Mouse (Mus musculus): ENCODE results near the gene Olfr435. TPM values are rescaled to one million over a fixed set of nuclear protein-coding genes. Genes with fewer than 3 reads are reported as not detected.
"Not testable (repeated sequence)": the region's sequence is repeated elsewhere in the genome, so short reads cannot be mapped to it uniquely, and the experiment has no call there.

Olfr435 gene
- polyA plus RNA-seq, 1 experiment from 2014 or later = not detected

DNA sequence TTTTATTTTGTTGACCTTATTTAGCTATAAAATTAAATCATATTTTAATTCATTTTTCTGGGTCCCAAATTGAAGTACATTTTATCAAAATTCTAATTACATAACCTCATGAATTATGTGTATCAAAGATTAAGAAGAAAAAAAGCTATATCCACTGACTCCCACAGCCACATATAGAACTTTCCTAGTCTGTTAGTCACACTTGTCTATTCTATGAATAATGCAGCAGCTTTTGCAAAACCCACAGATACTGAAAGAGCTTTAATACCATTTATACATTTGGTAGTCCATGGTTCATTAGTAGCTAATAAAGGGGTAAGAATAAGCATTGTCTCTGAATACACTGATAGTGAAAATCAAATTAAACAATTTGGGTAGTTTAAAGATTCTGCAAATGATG lies 5.8 kb downstream of the Olfr435 start:
- Histone ChIP-seq H3K9ac (ENCODE audit: low read depth, low read length) (no peak overlapping the region), H3K4me3 (ENCODE audit: low read depth, low read length) (no peak overlapping the region), H3K4me1 (ENCODE audit: control insufficient read depth, low read depth, low read length) (no peaks in the 10 kb centered on the region), H3K27ac (ENCODE audit: low read length) (no peak overlapping the region), H3K4me2 (ENCODE audit: low read depth, low read length) (no peak overlapping the region), H3K9me3 (replicated peaks; ENCODE audit: control insufficient read depth, low read length) (no peaks in the 10 kb centered on the region), H3K27me3 (ENCODE audit: control insufficient read depth, insufficient read depth, low read depth, low read length) (no peaks in the 10 kb centered on the region), H3K36me3 (ENCODE audit: control insufficient read depth, insufficient read depth) (no peaks in the 10 kb centered on the region)
- ATAC-seq (ENCODE audit: low read depth) = no peak

DNA sequence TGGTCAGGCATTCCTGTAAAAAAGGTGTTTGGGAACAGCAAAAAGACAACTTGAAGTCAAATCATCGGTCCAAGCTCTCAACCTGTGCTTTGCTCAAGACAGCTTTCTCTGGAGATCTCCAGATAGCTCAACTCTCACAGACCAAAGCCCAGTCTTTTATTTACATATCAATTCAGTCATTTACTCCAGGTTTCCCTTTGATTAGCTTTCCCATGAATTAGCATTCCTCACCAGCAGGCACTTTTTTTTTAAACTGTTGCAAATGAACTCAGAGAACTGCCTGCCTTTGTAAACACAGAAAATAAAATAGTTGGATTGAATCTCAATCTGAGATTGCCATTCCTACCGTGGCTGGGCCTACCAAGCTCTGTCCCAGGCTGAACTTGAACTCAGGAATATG lies 8.4 kb downstream of the Olfr435 start:
- H3K9ac ChIP-seq (ENCODE audit: low read depth, low read length) = no peak overlapping the region
- H3K4me2 ChIP-seq (ENCODE audit: low read depth, low read length) = no peak overlapping the region
- no peak overlapping the region for H3K27ac ChIP-seq (ENCODE audit: low read length)
- H3K4me3 ChIP-seq (ENCODE audit: low read depth, low read length) = no peak overlapping the region
- no peaks in the 10 kb centered on the region for H3K27me3 ChIP-seq (ENCODE audit: control insufficient read depth, insufficient read depth, low read depth, low read length)
- H3K9me3 ChIP-seq (replicated peaks; ENCODE audit: control insufficient read depth, low read length) = no peaks in the 10 kb centered on the region
- no peak for ATAC-seq (ENCODE audit: low read depth)
- 23% methylated on average over 2 of the region's 2 CpGs for WGBS (ENCODE audit: insufficient replicate concordance)
- H3K36me3 ChIP-seq (ENCODE audit: control insufficient read depth, insufficient read depth) = no peaks in the 10 kb centered on the region
- no peaks in the 10 kb centered on the region for H3K4me1 ChIP-seq (ENCODE audit: control insufficient read depth, low read depth, low read length)

DNA sequence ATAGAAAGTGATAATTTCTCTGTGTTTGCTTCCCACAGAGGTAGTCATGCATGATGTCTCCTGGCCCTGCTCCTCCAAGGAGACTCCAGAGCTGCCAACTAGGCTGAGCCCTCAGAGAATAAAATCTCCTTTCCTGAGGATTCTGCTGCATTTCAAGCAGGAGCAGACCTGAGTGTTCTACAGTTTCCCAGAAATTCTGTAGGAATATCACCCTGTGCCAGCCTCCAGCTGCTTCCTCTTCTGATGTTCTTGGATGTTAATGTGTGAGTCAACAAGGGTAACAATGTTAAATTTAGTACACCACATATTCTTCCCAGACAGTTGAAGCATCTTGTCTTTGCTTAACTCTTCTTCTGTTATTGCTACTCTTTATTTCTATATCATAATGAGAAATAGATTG lies 15.9 kb downstream of the Olfr435 start, which contains the start of gene Olfr434:
TSS of gene Olfr434 (plus strand) at position 149 of the 400 bp plus-strand sequence.
- H3K9ac ChIP-seq (ENCODE audit: low read depth, low read length); H3K27me3 ChIP-seq (ENCODE audit: control insufficient read depth, insufficient read depth, low read depth, low read length); H3K4me2 ChIP-seq (ENCODE audit: low read depth, low read length); H3K9me3 ChIP-seq (replicated peaks; ENCODE audit: control insufficient read depth, low read length); H3K27ac ChIP-seq (ENCODE audit: low read length); H3K36me3 ChIP-seq (ENCODE audit: control insufficient read depth, insufficient read depth); ATAC-seq (ENCODE audit: low read depth); H3K4me1 ChIP-seq (ENCODE audit: control insufficient read depth, low read depth, low read length); H3K4me3 ChIP-seq (ENCODE audit: low read depth, low read length): not testable (repeated sequence)

DNA sequence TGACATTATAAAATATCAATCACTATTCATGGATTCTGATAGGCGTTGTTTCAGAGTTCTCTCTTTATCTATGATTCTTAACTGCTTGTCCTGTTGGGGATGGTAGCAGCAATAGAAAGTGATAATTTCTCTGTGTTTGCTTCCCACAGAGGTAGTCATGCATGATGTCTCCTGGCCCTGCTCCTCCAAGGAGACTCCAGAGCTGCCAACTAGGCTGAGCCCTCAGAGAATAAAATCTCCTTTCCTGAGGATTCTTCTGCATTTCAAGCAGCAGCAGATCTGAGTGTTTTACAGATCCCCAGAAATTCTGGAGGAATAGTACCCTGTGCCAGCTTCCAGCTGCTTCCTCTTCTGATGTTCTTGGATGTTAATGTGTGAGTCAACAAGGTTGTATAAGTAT lies 34.3 kb downstream of the Olfr435 start, which contains the start of gene Olfr47:
TSS of gene Olfr47 (plus strand) at position 275 of the 400 bp plus-strand sequence.
- H3K9ac ChIP-seq (ENCODE audit: low read depth, low read length); H3K27ac ChIP-seq (ENCODE audit: low read length); H3K4me3 ChIP-seq (ENCODE audit: low read depth, low read length); H3K27me3 ChIP-seq (ENCODE audit: control insufficient read depth, insufficient read depth, low read depth, low read length); H3K36me3 ChIP-seq (ENCODE audit: control insufficient read depth, insufficient read depth); H3K9me3 ChIP-seq (replicated peaks; ENCODE audit: control insufficient read depth, low read length); H3K4me1 ChIP-seq (ENCODE audit: control insufficient read depth, low read depth, low read length); H3K4me2 ChIP-seq (ENCODE audit: low read depth, low read length); ATAC-seq (ENCODE audit: low read depth): not testable (repeated sequence)
- 47% methylated on average over 1 of the region's 1 CpGs for WGBS (ENCODE audit: insufficient replicate concordance)

DNA sequence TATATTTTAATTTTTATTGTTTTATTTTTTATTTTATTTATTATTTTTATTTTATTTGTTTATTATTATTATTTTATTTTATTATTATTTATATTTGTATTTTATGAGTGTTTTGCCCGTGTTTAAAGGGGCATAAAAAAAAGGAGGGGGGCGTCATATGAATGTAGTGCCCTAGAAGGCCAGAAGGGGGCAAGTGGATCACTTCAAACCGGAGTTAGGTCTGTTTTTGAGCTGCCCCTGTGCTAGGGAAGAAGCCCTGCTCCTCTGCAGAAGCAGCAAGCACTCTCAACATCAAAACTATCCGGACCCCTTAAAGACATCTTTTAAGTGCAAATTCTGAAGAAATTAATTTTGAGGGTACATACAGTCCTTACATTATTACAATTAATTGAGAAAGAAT lies 45.1 kb downstream of the Olfr435 start:
- Histone ChIP-seq H3K9me3 (replicated peaks; ENCODE audit: control insufficient read depth, low read length) (no peaks in the 10 kb centered on the region), H3K4me3 (ENCODE audit: low read depth, low read length) (no peak overlapping the region), H3K4me1 (ENCODE audit: control insufficient read depth, low read depth, low read length) (no peaks in the 10 kb centered on the region), H3K36me3 (ENCODE audit: control insufficient read depth, insufficient read depth) (no peaks in the 10 kb centered on the region), H3K27ac (ENCODE audit: low read length) (no peak overlapping the region), H3K4me2 (ENCODE audit: low read depth, low read length) (no peak overlapping the region), H3K27me3 (ENCODE audit: control insufficient read depth, insufficient read depth, low read depth, low read length) (no peaks in the 10 kb centered on the region), H3K9ac (ENCODE audit: low read depth, low read length) (no peak overlapping the region)
- 6% methylated on average over 4 of the region's 4 CpGs for WGBS (ENCODE audit: insufficient replicate concordance)
- ATAC-seq (ENCODE audit: low read depth) = no peak

DNA sequence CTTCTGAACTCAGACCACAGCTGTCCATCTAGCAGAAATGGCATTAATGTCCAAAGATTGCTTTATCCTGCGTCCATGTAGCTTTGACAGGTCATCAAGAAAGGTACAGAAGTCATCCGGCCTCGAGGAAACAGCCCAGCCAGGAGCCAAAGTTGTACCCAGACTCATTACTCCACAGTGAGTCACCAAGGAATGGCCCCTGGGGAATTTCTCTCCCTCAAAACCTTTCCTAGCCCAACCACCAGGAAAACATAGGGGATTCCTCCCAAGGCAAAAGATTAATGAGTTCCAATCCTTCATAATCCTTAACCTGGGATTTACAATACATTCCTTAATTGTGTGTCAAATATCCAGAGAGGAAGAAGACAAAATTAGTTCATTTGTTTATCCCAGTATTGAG lies 50.5 kb downstream of the Olfr435 start:
- Histone ChIP-seq H3K27ac (ENCODE audit: low read length) (no peak overlapping the region), H3K4me3 (ENCODE audit: low read depth, low read length) (no peak overlapping the region), H3K9ac (ENCODE audit: low read depth, low read length) (no peak overlapping the region), H3K4me1 (ENCODE audit: control insufficient read depth, low read depth, low read length) (no peaks in the 10 kb centered on the region), H3K9me3 (replicated peaks; ENCODE audit: control insufficient read depth, low read length) (no peaks in the 10 kb centered on the region), H3K36me3 (ENCODE audit: control insufficient read depth, insufficient read depth) (no peaks in the 10 kb centered on the region), H3K4me2 (ENCODE audit: low read depth, low read length) (no peak overlapping the region), H3K27me3 (ENCODE audit: control insufficient read depth, insufficient read depth, low read depth, low read length) (no peaks in the 10 kb centered on the region)
- ATAC-seq (ENCODE audit: low read depth) = no peak
- WGBS (ENCODE audit: insufficient replicate concordance) = 44% methylated on average over 3 of the region's 3 CpGs

DNA sequence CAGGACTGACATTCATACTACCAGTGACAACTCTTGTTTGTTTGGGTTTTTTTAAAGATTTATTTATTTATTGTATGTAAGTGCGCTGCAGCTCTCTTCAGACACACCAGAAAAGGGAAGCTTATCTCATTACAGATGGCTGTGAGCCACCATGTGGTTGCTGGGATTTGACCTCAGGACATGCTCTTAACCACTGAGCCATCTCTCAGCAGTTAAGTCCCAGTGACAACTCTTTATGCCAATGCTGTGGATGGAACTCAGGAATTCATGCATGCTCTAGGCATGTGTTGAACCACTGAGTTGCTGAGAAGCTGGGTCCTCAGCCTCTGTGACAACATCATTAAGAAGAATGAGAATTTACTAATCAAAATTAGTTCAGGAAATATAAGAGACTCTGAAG lies 56.0 kb downstream of the Olfr435 start:
- Histone ChIP-seq H3K9me3 (replicated peaks; ENCODE audit: control insufficient read depth, low read length) (no peaks in the 10 kb centered on the region), H3K4me2 (ENCODE audit: low read depth, low read length) (no peak overlapping the region), H3K4me1 (ENCODE audit: control insufficient read depth, low read depth, low read length) (no peaks in the 10 kb centered on the region), H3K4me3 (ENCODE audit: low read depth, low read length) (no peak overlapping the region), H3K27me3 (ENCODE audit: control insufficient read depth, insufficient read depth, low read depth, low read length) (no peaks in the 10 kb centered on the region), H3K27ac (ENCODE audit: low read length) (no peak overlapping the region), H3K9ac (ENCODE audit: low read depth, low read length) (no peak overlapping the region), H3K36me3 (ENCODE audit: control insufficient read depth, insufficient read depth) (no peaks in the 10 kb centered on the region)
- WGBS (ENCODE audit: insufficient replicate concordance) = 14% methylated on average over 1 of the region's 1 CpGs
- ATAC-seq (ENCODE audit: low read depth) = no peak

Other genes starting within 250 kb of the Olfr435 start
- gene Olfr444, start 248.1 kb upstream of the Olfr435 start, polyA plus RNA-seq (2015; fragmentation: Nextera tagmentation; extraction: Ambion mirVana) = not detected in 2 replicates
- gene Olfr441, start 90.8 kb upstream of the Olfr435 start, polyA plus RNA-seq (2015; fragmentation: Nextera tagmentation; extraction: Ambion mirVana) = not detected in 2 replicates
- gene Olfr237-ps1, start 50.6 kb upstream of the Olfr435 start, polyA plus RNA-seq (2015; fragmentation: Nextera tagmentation; extraction: Ambion mirVana) = not detected in 2 replicates
- gene Olfr437, start 33.9 kb upstream of the Olfr435 start, polyA plus RNA-seq (2015; fragmentation: Nextera tagmentation; extraction: Ambion mirVana) = not detected in 2 replicates
- gene Olfr13, start 25.0 kb upstream of the Olfr435 start, polyA plus RNA-seq (2015; fragmentation: Nextera tagmentation; extraction: Ambion mirVana) = not detected in 2 replicates
- gene Olfr434, start 15.9 kb downstream of the Olfr435 start, polyA plus RNA-seq (2015; fragmentation: Nextera tagmentation; extraction: Ambion mirVana) = not detected in 2 replicates
- gene Olfr47, start 34.4 kb downstream of the Olfr435 start, polyA plus RNA-seq (2015; fragmentation: Nextera tagmentation; extraction: Ambion mirVana) = not detected in 2 replicates
- gene Arhgef5, start 68.4 kb downstream of the Olfr435 start, polyA plus RNA-seq (2015; fragmentation: Nextera tagmentation; extraction: Ambion mirVana) = 1.9 and 3.2 TPM in 2 replicates
- gene Nobox, start 112.4 kb downstream of the Olfr435 start, polyA plus RNA-seq (2015; fragmentation: Nextera tagmentation; extraction: Ambion mirVana) = not detected in 2 replicates

Measured in liver, embryonic 16.5 days (tissue).